Mouse (Mus musculus) layer of hippocampus, postnatal 10 days (tissue): ENCODE measurements around the gene Igfbp2. TPM values are rescaled to one million over a fixed set of nuclear protein-coding genes. Genes with fewer than 3 reads are reported as not detected.

Experiments used
- DNase-seq, 2 experiments: peaks; one replicate each; pipeline ENCODE4 v3.0.0; 2021; ENCODE audit warnings: low spot score in 2 of 2
- total RNA-seq, 2 experiments: library from RNA; stranded (reverse); gene quantifications; 2 replicates each; pipeline ENCODE4 v1.2.3; 2021

Igfbp2 gene
- total RNA-seq, 2 experiments from 2014 or later, result 106 to 129 TPM

DNA sequence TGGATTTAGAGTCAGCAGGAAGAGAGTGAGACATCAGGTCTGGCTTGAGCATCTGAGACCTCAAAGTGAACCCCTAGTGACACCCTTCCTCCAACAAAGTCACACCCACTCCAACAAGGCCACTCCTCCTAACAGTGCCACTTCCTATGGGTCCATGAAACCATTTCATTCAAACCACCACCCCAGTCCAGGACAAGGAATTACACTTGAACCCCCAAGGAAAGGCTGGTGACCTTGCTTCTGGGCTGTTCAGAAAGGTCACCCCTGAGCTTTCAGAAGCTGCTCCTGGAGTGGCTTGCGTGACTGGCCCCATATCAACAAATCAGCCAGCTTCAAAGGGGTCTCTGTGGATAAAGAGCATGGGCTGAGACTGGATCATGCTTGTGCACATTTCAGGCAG is 29.5 kb downstream of the Igfbp2 start:
- DNase-seq, result no peak

- peak; percentile 68 to 69 for DNase-seq
Measured at GRCm38 (mm10) chr1:72854337-72855237, 30.3 kb downstream of the Igfbp2 start.

DNA sequence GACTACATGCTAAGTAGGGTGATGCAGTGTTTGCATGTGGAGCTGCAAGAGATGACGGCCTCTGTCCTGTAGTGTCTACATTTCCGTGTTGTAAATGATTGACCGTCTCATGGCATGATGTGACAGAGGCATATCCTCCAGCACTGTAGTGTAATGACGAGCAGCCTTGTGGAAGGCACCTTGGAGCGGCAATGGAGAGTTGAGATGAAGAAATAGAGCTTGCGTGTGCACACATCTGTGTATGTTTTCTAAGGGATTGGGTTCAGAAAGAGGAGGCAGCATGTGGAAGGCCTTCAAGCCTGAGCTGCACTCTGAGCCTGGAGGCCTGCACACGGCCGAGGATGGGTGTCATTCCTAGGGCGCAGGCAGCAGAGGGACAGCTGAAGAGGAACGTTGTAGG is 31.4 kb downstream of the Igfbp2 start:
- no peak for DNase-seq

GRCm38 (mm10) chr1:72856209-72856909 is 32.1 kb downstream of the Igfbp2 start:
- DNase-seq, result no peak

DNA sequence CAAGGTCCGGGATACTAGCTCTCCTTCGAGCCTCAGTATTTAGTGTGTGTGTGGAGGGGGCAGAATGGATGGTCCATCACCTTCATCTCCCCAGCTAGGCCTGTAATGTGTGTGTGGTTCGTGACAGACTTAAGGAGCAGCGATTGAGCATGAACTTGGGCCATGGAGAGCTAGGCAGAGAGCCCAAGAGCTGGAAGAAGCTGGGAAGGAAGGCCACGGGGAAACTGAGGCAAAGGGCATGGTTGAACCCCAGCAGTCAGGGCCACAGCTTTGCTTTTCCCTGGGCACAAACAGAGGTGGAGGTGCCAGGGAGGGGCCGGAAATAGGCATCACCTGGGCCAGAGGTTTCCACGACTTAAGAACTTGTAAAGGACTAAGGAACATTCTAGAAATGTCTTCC is 32.8 kb downstream of the Igfbp2 start:
- DNase-seq, result no peak

GRCm38 (mm10) chr1:72857631-72858030 is 33.3 kb downstream of the Igfbp2 start:
- DNase-seq, result no peak

- DNase-seq, result peak in 1 of 2 experiments; percentile 9
Measured at GRCm38 (mm10) chr1:72858286-72858685, 34.0 kb downstream of the Igfbp2 start.

DNA sequence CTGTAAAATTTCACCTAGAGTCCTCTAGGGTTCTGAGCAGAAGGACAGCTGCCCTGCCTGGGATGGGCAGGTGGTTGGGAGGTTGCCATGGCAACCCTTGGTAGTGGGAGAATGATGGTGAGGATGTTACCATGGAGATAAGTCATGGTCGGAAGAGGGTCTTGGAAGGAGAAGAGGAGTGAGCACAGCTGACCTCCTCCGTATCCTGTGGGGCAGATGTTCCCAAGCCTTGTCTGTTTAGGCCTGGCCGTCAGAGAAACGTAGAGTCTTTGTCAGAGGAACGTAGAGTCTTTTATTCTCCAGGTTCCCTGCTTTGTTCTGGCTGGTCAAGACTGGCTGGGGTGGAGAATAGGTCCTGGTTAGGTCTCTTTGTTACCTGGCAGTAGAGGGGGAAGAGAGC is 34.6 kb downstream of the Igfbp2 start:
- no peak for DNase-seq

- DNase-seq, result no peak
Measured at GRCm38 (mm10) chr1:72859963-72860362, 35.7 kb downstream of the Igfbp2 start.

DNA sequence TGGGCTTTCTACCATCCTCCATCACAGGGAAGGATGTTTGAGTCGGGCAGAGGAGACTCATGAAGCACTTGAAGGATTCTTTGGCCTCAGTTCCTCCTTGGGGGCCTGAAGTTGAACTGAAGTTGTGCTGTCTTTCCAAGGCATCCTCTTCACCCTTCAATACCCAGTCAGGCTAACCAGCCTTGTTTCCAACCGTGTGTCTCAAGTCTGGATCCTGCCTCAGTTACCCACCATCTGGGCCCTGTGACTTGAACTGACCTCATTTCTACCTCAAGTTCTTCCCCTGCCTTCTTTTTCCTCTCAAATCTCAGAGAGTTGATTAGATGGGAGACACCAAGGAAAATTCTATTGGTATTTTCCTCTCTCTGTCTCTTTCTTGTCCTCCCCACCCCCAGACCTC is 36.2 kb downstream of the Igfbp2 start:
- no peak for DNase-seq

DNA sequence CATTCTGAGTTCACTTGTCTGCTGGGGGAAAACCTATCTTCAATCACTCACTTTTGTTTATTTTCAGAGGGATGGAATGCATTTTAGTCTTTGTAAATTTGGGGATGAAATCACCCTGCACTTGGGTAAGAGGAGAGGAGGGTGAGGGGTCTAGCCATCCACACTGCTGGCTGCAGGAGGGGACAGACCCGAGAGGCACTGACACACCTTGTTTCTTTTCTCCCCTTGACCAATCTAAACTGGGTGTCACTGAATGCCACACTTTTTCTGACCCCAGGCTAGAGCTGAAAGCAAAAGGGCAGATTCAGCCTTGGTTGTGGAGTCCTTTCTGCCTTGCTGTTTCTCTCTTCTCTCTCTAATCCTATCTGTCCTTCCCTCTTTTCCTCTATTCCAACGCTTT is 37.4 kb downstream of the Igfbp2 start:
- DNase-seq, result no peak

- DNase-seq, result peak in 1 of 2 experiments; percentile 1
Measured at GRCm38 (mm10) chr1:72862248-72862647, 37.9 kb downstream of the Igfbp2 start.

DNA sequence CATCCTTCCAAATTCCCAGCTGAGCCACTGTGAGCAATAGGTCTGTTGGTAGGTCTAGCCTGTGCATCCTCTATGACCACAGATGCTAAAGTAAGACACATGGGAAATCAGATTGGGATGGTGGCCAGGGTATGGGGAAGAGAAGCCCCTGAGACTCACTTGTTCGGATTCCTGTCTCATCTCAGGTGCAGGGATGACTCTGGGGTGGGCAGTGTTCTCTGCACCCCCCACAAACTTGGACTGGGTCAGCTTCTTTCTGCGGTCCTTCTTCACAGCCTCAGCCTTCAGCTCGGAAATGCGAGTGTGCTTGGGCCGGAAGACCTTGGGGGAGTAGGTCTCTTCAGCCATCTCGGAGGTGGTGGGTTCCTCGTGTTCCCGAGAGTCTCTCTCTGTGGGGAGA is 39.4 kb downstream of the Igfbp2 start:
- DNase-seq, result peak in 1 of 2 experiments; percentile 2

GRCm38 (mm10) chr1:72864272-72864671 is 40.0 kb downstream of the Igfbp2 start:
- DNase-seq, result peak in 1 of 2 experiments; percentile 2

GRCm38 (mm10) chr1:72865900-72866299 is 41.6 kb downstream of the Igfbp2 start:
- peak; percentile 84 to 90 for DNase-seq

DNA sequence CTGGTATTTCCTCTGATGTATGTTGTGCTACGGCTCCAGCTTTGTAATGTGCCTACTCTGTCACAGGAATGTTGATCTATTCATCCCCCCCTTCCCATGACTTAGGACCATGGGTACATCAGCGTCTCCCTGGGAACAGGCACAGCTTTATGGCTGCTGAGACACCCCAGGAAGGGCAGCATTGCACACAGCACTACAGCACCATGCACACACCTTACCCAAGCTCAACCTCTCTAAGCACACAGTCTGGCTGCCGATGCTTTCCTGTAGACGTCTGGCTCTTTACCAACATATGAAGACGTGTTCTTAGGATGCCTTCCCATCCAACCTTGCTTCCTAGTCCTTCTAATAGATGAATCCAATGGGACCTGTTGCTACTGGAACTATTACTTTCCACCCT is 42.1 kb downstream of the Igfbp2 start:
- no peak for DNase-seq

DNA sequence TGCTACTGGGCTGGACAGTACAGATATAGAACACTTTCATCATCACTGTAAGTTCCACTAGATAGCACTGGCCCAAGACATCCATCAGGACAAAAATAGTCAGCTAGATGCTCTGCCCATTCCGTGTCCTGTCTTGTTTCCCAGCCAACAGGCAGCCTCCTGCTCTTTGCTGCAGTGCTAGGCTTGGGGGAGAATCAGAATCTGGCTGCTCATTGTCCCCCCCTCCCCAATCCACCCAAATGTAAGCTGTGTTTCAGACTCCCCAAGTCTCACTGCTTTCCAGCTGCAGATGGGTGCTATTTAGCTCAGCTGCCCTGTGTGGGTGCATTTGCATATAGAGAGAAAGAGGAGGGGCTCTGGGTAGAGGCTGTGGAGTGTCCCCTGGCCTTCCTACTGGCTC is 43.0 kb downstream of the Igfbp2 start:
- DNase-seq, result no peak

GRCm38 (mm10) chr1:72868429-72869215 is 44.3 kb downstream of the Igfbp2 start:
- no peak for DNase-seq

DNA sequence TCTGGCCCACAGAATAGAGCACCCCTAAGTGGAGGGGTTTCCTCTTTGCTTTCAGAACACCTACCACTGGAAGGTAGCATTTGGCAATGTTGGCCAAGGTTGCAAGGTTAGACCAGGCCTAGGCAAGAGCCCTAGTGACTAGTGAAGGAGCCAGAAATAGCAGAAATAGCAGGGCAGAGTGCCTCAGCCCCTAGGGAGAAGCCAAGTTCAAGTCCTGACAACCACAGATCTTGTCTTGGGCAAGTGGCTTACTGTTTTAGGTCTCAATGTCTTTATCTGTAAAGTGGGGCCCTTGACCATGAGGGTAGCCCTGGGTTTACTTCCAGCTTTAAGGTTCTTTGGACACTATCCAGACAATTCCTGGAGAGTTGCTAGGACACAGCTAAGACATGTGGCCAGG is 45.0 kb downstream of the Igfbp2 start:
- no peak for DNase-seq

GRCm38 (mm10) chr1:72869681-72870614 is 45.6 kb downstream of the Igfbp2 start:
- DNase-seq, result peak; percentile 55 to 68
